Mouse (Mus musculus): ENCODE measurements at regions not wholly inside any gene's neighbourhood (a gene's known extent, or its start where the extent isn't known, plus 50 kb on each side); places are given as distances from the start of the nearest gene placed in this dataset.

- TF ChIP-seq CTCF (IDR thresholded peaks at IDR 0.05; ENCODE audit: extremely low read depth, insufficient read depth, low read length) (no peak), POLR2A (IDR thresholded peaks at IDR 0.05; ENCODE audit: extremely low read depth, insufficient read depth, low read length) (no peak)
These were observed 71.2 kb upstream of the Cdh4 start for GRCm38 (mm10) chr2:179370882-179371546.
